Mouse (Mus musculus): ENCODE data around the gene Xkr7. TPM values are rescaled to one million over a fixed set of nuclear protein-coding genes. Genes with fewer than 3 reads are reported as not detected.

The Xkr7 gene
- polyA plus RNA-seq, 1 experiment: not detected

DNA sequence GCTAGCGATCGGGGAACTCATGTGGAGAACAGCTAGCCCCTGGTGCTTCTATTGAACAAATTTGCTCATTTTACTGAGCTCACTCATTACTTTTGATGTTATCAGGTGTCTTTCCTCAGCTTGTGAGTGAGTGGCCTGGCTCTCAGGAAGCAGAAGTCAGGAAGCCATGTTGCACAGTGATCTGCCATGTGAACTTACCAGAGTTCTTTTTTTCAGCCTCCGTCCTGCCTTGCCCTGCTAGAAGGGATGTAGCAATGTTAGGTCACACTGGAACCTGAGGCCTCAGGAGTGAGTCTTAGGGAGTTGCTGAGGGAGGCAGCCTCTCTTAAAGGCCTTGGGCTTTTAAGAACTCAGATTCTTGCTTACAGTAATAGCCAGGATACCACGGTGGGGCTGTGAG, 52.2 kb downstream of the Xkr7 start:
- H3K4me3 ChIP-seq (ENCODE audit: low read depth, low read length): no peak overlapping the region
- no peaks in the 10 kb centered on the region for H3K4me1 ChIP-seq (ENCODE audit: control insufficient read depth, insufficient read depth, low read length)
- H3K27me3 ChIP-seq (ENCODE audit: control insufficient read depth, insufficient read depth, low read length, poor library complexity, severe bottlenecking): no peaks in the 10 kb centered on the region
- no peaks in the 10 kb centered on the region for H3K36me3 ChIP-seq (ENCODE audit: control insufficient read depth, insufficient read depth, low read length, poor library complexity, severe bottlenecking)
- TF ChIP-seq CTCF (IDR thresholded peaks at IDR 0.05; ENCODE audit: low read depth, low read length) (no peak), EP300 (IDR thresholded peaks at IDR 0.05; ENCODE audit: insufficient read depth, low read depth, low read length) (no peak), POLR2A (IDR thresholded peaks at IDR 0.05; ENCODE audit: insufficient read depth, low read length) (no peak)
- H3K9me3 ChIP-seq (replicated peaks; ENCODE audit: control insufficient read depth, insufficient read depth, low read length, poor library complexity, severe bottlenecking): no peaks in the 10 kb centered on the region
- H3K27ac ChIP-seq (ENCODE audit: insufficient read depth, low read length): no peak overlapping the region
- H3K9ac ChIP-seq (ENCODE audit: low read depth, poor library complexity, severe bottlenecking): no peak overlapping the region

DNA sequence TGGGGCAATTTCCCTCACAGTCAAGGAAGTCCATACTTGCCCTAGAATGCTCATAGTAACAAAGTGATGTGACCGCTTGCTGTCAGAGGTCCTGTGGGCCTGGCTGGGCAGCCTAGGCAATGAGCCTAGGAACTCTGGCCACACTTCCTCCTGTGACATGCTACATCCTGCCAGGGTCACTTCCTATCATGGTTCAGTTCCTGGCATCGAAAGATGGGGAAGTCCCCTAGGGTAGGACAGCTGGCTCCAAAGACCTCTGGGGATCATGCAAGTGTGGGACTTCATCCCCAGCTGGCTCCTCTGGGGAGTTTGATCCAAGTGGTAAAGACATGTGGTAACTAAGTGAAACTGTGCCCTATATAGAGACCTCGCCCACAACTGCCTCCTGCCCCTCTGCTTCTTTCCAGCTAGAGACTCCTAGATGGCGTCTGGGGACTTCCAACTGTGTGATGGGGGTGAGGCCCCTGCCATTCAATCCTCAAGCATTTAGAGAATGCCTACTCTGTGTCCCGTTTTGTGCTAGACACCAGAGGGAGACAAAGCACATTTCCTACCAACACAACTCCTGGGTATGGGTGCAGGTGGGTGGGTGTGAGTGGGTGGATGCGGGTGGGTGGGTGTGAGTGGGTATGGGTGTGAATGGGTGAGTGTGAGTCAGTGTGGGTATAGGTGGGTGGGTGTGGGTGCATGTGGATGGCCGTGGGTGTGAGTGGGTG, 52.8 kb downstream of the Xkr7 start:
- H3K36me3 ChIP-seq (ENCODE audit: control insufficient read depth, insufficient read depth, low read length, poor library complexity, severe bottlenecking): no peaks in the 10 kb centered on the region

DNA sequence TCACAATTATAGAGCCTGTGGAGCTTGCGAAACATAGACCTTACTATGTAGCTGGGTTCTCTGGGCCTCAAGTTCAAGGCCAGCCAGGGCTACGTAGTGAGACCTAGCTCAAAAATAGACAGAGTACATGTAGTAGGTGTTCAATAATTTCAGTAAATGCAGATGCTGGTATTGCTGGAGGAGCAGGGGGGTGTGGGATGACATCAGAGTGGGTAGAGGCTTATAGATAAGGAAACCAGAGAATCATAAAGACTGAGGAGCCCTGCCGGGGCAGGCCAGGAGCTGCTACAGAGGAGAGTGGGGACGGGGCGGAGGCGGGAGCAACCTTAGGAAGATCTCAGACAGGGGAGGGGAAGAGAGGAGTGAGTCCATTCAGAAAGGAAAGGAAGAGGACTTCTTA, 53.9 kb downstream of the Xkr7 start:
- Histone ChIP-seq H3K9ac (ENCODE audit: low read depth, poor library complexity, severe bottlenecking) (no peak overlapping the region), H3K9me3 (replicated peaks; ENCODE audit: control insufficient read depth, insufficient read depth, low read length, poor library complexity, severe bottlenecking) (no peaks in the 10 kb centered on the region), H3K27me3 (ENCODE audit: control insufficient read depth, insufficient read depth, low read length, poor library complexity, severe bottlenecking) (no peaks in the 10 kb centered on the region), H3K36me3 (ENCODE audit: control insufficient read depth, insufficient read depth, low read length, poor library complexity, severe bottlenecking) (no peaks in the 10 kb centered on the region), H3K27ac (ENCODE audit: insufficient read depth, low read length) (no peak overlapping the region), H3K4me3 (ENCODE audit: low read depth, low read length) (no peak overlapping the region), H3K4me1 (ENCODE audit: control insufficient read depth, insufficient read depth, low read length) (no peaks in the 10 kb centered on the region)
- no peak for TF ChIP-seq POLR2A (IDR thresholded peaks at IDR 0.05; ENCODE audit: insufficient read depth, low read length)
- TF ChIP-seq CTCF (IDR thresholded peaks at IDR 0.05; ENCODE audit: low read depth, low read length): no peak
- no peak for TF ChIP-seq EP300 (IDR thresholded peaks at IDR 0.05; ENCODE audit: insufficient read depth, low read depth, low read length)

More for the DNA sequence above, 52.8 kb downstream of the Xkr7 start:
- Histone ChIP-seq H3K9me3 (replicated peaks; ENCODE audit: control insufficient read depth, insufficient read depth, low read length, poor library complexity, severe bottlenecking) (no peaks in the 10 kb centered on the region), H3K4me1 (ENCODE audit: control insufficient read depth, insufficient read depth, low read length) (no peaks in the 10 kb centered on the region), H3K27me3 (ENCODE audit: control insufficient read depth, insufficient read depth, low read length, poor library complexity, severe bottlenecking) (no peaks in the 10 kb centered on the region), H3K4me3 (ENCODE audit: low read depth, low read length) (no peak overlapping the region), H3K27ac (ENCODE audit: insufficient read depth, low read length) (no peak overlapping the region), H3K9ac (ENCODE audit: low read depth, poor library complexity, severe bottlenecking) (no peak overlapping the region)
- TF ChIP-seq CTCF (IDR thresholded peaks at IDR 0.05; ENCODE audit: low read depth, low read length): no peak
- no peak for TF ChIP-seq EP300 (IDR thresholded peaks at IDR 0.05; ENCODE audit: insufficient read depth, low read depth, low read length)
- TF ChIP-seq POLR2A (IDR thresholded peaks at IDR 0.05; ENCODE audit: insufficient read depth, low read length): no peak

DNA sequence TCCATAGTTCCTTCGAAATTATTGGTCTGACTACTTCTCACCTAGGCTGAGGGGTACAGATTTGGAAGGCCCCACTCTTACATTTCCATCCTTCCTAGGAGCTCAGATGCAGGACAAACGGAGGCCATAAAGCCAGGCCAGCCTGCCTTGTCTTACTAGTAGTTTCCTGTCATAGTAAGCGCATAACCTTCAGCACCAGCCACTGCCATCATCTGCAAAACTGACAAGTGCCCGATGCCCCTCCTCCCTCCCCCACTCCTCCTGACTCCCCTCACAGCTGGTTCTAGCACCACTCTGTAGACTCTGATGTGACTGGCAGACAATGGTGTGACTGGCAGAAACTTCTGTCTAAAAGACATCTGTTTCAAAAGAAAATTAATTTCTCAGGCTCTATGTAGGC, 54.5 kb downstream of the Xkr7 start:
- H3K36me3 ChIP-seq (ENCODE audit: control insufficient read depth, insufficient read depth, low read length, poor library complexity, severe bottlenecking): no peaks in the 10 kb centered on the region
- H3K4me3 ChIP-seq (ENCODE audit: low read depth, low read length): no peak overlapping the region
- H3K27ac ChIP-seq (ENCODE audit: insufficient read depth, low read length): no peak overlapping the region
- H3K27me3 ChIP-seq (ENCODE audit: control insufficient read depth, insufficient read depth, low read length, poor library complexity, severe bottlenecking): no peaks in the 10 kb centered on the region
- TF ChIP-seq CTCF (IDR thresholded peaks at IDR 0.05; ENCODE audit: low read depth, low read length) (no peak), POLR2A (IDR thresholded peaks at IDR 0.05; ENCODE audit: insufficient read depth, low read length) (no peak), EP300 (IDR thresholded peaks at IDR 0.05; ENCODE audit: insufficient read depth, low read depth, low read length) (no peak)
- H3K9ac ChIP-seq (ENCODE audit: low read depth, poor library complexity, severe bottlenecking): no peak overlapping the region
- H3K9me3 ChIP-seq (replicated peaks; ENCODE audit: control insufficient read depth, insufficient read depth, low read length, poor library complexity, severe bottlenecking): no peaks in the 10 kb centered on the region
- no peaks in the 10 kb centered on the region for H3K4me1 ChIP-seq (ENCODE audit: control insufficient read depth, insufficient read depth, low read length)

DNA sequence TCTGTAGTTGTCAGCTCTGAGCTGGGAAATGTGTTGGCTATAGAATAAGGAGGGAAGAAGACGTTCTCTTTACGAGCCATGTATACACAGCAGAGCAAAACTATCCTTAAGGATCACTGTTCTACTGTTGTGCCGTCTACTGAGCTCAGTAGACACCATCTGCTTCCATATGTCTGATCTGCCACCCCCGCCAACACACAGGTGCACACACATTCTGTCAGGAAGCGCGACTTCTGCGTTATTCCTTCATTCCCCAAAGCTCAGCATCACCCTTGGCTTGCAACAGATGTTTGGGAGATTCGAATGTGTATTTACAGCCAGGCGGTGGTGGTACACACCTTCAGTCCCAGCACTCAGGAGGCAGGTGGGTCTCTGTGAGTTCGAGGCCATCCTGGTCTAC, 55.4 kb downstream of the Xkr7 start:
- Histone ChIP-seq H3K9ac (ENCODE audit: low read depth, poor library complexity, severe bottlenecking) (no peak overlapping the region), H3K9me3 (replicated peaks; ENCODE audit: control insufficient read depth, insufficient read depth, low read length, poor library complexity, severe bottlenecking) (no peaks in the 10 kb centered on the region), H3K4me1 (ENCODE audit: control insufficient read depth, insufficient read depth, low read length) (no peaks in the 10 kb centered on the region), H3K4me3 (ENCODE audit: low read depth, low read length) (no peak overlapping the region), H3K27ac (ENCODE audit: insufficient read depth, low read length) (no peak overlapping the region), H3K27me3 (ENCODE audit: control insufficient read depth, insufficient read depth, low read length, poor library complexity, severe bottlenecking) (no peaks in the 10 kb centered on the region), H3K36me3 (ENCODE audit: control insufficient read depth, insufficient read depth, low read length, poor library complexity, severe bottlenecking) (no peaks in the 10 kb centered on the region)
- TF ChIP-seq CTCF (IDR thresholded peaks at IDR 0.05; ENCODE audit: low read depth, low read length) (no peak), EP300 (IDR thresholded peaks at IDR 0.05; ENCODE audit: insufficient read depth, low read depth, low read length) (no peak), POLR2A (IDR thresholded peaks at IDR 0.05; ENCODE audit: insufficient read depth, low read length) (no peak)

DNA sequence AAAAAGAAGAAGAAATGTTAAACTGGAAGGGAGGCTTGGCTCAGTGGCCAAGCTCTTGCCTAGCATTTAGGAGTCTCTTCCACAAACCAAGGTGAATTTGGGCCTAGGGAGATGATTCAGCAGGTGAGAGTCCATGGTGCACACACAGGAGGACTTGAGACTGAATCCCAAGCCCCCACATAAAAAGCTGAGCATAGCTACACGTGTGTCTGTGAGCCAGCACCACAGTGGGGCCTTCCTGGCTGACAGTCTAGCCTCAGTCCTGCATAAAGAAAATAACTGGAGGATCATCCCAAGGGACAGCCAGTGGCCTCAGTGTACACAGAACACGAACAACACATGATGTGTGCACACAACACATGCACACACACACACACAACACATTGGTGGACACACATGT, 57.7 kb downstream of the Xkr7 start:
- Histone ChIP-seq H3K27me3 (ENCODE audit: control insufficient read depth, insufficient read depth, low read length, poor library complexity, severe bottlenecking) (no peaks in the 10 kb centered on the region), H3K36me3 (ENCODE audit: control insufficient read depth, insufficient read depth, low read length, poor library complexity, severe bottlenecking) (no peaks in the 10 kb centered on the region), H3K9ac (ENCODE audit: low read depth, poor library complexity, severe bottlenecking) (no peak overlapping the region), H3K4me3 (ENCODE audit: low read depth, low read length) (no peak overlapping the region), H3K4me1 (ENCODE audit: control insufficient read depth, insufficient read depth, low read length) (no peaks in the 10 kb centered on the region), H3K9me3 (replicated peaks; ENCODE audit: control insufficient read depth, insufficient read depth, low read length, poor library complexity, severe bottlenecking) (no peaks in the 10 kb centered on the region), H3K27ac (ENCODE audit: insufficient read depth, low read length) (no peak overlapping the region)
- TF ChIP-seq POLR2A (IDR thresholded peaks at IDR 0.05; ENCODE audit: insufficient read depth, low read length) (no peak), CTCF (IDR thresholded peaks at IDR 0.05; ENCODE audit: low read depth, low read length) (no peak), EP300 (IDR thresholded peaks at IDR 0.05; ENCODE audit: insufficient read depth, low read depth, low read length) (no peak)

All from ES-Bruce4 (cell line).